Mouse (Mus musculus) thymus, postnatal 25 days (tissue): ENCODE data around the gene 1700003E16Rik.
A peak's percentile ranks its signal among the peaks of the same experiment; 100 is the strongest.

ENCODE experiments used
- DNase-seq: peaks from one replicate; pipeline ENCODE4 v3.0.0; 2022

Gene 1700003E16Rik

GRCm38 (mm10) chr6:83161921-83162641 is 5.9 kb downstream of the 1700003E16Rik start:
- no peak for DNase-seq

- DNase-seq, result peak; percentile 51
These were observed 6.5 kb downstream of the 1700003E16Rik start for GRCm38 (mm10) chr6:83162701-83163100.

GRCm38 (mm10) chr6:83165026-83165606 is 8.9 kb downstream of the 1700003E16Rik start:
- no peak for DNase-seq

GRCm38 (mm10) chr6:83165607-83166242 is 9.5 kb downstream of the 1700003E16Rik start, which contains the start of gene Dctn1:
Dctn1 (plus strand) TSS chr6:83165920.
- DNase-seq, result peak; percentile 94

- DNase-seq, result no peak
These were observed 10.0 kb downstream of the 1700003E16Rik start for GRCm38 (mm10) chr6:83166243-83166630.

- DNase-seq, result no peak
These were observed 13.7 kb downstream of the 1700003E16Rik start for GRCm38 (mm10) chr6:83169872-83170271.

- DNase-seq, result no peak
These were observed 14.9 kb downstream of the 1700003E16Rik start for GRCm38 (mm10) chr6:83171063-83171462.

- DNase-seq, result no peak
These were observed 16.2 kb downstream of the 1700003E16Rik start for GRCm38 (mm10) chr6:83172240-83172920.

- DNase-seq, result no peak
These were observed 19.8 kb downstream of the 1700003E16Rik start for GRCm38 (mm10) chr6:83175996-83176395.

GRCm38 (mm10) chr6:83179390-83180117 is 23.4 kb downstream of the 1700003E16Rik start:
- DNase-seq, result no peak

GRCm38 (mm10) chr6:83180605-83181004 is 24.4 kb downstream of the 1700003E16Rik start:
- no peak for DNase-seq

- no peak for DNase-seq
These were observed 28.7 kb downstream of the 1700003E16Rik start for GRCm38 (mm10) chr6:83184858-83185435.

GRCm38 (mm10) chr6:83185895-83186861 is 30.0 kb downstream of the 1700003E16Rik start:
- DNase-seq, result peak; percentile 40

GRCm38 (mm10) chr6:83186946-83187345 is 30.7 kb downstream of the 1700003E16Rik start:
- DNase-seq, result no peak

- DNase-seq, result peak; percentile 37
These were observed 37.4 kb downstream of the 1700003E16Rik start for GRCm38 (mm10) chr6:83193571-83193970.

GRCm38 (mm10) chr6:83197345-83198004 is 41.3 kb downstream of the 1700003E16Rik start:
- DNase-seq, result no peak

GRCm38 (mm10) chr6:83203320-83203719 is 47.1 kb downstream of the 1700003E16Rik start:
- DNase-seq, result no peak

- no peak for DNase-seq
These were observed 49.6 kb downstream of the 1700003E16Rik start for GRCm38 (mm10) chr6:83205851-83206250.

- no peak for DNase-seq
These were observed 50.1 kb downstream of the 1700003E16Rik start for GRCm38 (mm10) chr6:83206321-83206720.

GRCm38 (mm10) chr6:83207361-83208049 is 51.3 kb downstream of the 1700003E16Rik start:
- DNase-seq, result no peak
